Mouse (Mus musculus) left cerebral cortex, postnatal 36 days (tissue): ENCODE results near the gene P3h3. TPM values are rescaled to one million over a fixed set of nuclear protein-coding genes. Genes with fewer than 3 reads are reported as not detected.
A peak's percentile ranks its signal among the peaks of the same experiment; 100 is the strongest.
"Not testable (repeated sequence)": the region's sequence is repeated elsewhere in the genome, so short reads cannot be mapped to it uniquely, and the experiment has no call there.

Experiments
- DNase-seq, 2 experiments: peaks; one replicate each; pipeline ENCODE4 v3.0.0; 2021 to 2022; ENCODE audit warnings: low spot score in 2 of 2, mixed read lengths in 1 of 2
- intact Hi-C: fragments of 180-260 bp; cut with DNase I; formaldehyde crosslinking; loops from one replicate; pipeline ENCODE4 v1.15.1; 2025
- total RNA-seq, 2 experiments: library from RNA; stranded (reverse); gene quantifications; 2 replicates each; pipeline ENCODE4 v1.2.3; 2021

Gene P3h3
- total RNA-seq, 2 experiments from 2014 or later, result 12.6 to 37.2 TPM

DNA sequence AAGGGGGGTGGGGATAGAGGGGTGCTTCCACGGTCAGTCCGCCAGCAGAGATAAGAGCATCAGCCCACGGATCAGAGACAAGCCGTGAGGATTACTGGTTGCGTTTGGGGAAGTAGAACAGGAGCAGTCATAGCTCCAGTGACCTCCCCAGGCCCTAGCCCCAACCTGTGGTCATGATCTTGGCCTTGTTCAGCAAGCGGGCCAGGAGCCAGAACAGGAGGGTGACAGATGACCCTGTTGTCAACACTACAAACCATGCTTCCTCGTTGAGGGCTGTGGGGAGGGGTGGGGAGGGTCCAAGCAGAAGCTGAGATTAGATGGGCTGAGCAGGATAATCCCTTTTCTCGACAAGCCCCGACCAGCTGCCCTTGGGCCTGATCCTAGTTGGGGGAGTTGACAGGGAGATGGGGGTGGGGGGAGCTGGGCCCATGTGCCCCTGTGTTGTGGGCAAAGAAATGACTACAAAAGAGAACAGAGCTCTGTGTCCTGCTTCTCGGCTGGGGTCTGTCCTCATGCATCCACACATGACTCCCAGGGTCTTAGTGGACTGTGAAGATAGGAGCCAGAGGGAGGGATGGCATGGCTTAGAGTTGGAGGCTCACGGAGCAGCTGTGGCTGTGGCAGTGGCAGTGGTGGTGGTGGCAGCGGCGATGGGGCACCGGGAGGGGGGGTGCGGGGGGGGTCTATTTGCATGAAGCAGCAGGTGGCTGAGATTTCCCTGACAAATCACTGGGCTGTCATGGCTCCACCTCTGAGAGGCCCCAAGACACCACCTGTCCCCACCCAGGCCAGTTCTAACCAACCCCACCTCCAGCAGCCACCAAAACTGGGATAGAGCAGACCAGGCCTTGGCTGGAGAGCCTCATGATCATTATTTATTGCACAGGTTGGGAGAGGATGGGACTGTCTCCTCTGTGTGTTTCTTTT lies 17.0 kb downstream of the P3h3 start, which contains the start of gene Gnb3:
Gnb3 (minus strand) TSS at position 35 of the 927 bp plus-strand sequence.
- no peak for DNase-seq
- intact Hi-C loops, result no loop called here

DNA sequence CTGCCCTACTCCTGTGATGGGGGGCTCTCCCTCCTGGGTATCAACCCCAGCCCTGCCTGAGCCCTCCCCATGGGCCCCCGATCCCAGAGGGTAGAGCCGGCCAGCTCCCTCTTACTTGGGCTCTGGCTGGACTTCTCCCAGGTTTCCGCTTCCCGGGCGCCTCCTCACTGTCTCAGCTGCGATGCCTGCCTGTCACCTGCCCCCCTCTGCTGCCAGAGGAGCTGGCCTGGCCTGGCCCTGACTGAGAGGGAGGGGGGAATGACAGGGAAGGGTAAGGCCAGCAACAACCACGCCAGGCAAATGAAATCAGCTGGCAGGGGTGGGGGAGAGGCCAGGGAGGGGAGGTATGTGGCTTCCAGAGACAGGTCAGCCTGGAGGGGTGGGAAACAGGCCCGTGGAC lies 17.7 kb downstream of the P3h3 start:
- intact Hi-C loops, result no loop called here

GRCm38 (mm10) chr6:124836411-124836810 lies 21.1 kb downstream of the P3h3 start:
- no peak for DNase-seq
- intact Hi-C loops, result no loop called here

More for the DNA sequence above, 17.7 kb downstream of the P3h3 start:
- no peak for DNase-seq

DNA sequence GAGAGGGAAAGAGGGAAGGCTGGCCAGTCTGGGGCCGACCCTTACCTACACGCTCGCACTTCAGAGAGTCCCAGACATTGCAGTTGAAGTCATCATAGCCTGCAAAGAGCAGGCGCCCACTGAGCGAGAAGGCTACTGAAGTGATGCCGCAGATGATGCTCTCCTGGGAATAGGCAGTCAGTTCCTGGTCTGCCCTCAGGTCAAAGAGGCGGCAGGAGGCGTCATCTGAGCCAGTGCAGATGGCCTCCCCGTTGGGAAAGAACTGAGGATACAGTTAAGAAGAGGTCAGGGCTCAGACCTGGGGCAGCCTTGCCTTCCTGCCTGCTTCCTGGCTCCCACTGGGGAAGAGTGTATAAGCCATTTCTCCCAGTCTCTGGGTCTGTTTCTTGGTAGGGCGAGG lies 22.0 kb downstream of the P3h3 start:
- intact Hi-C loops, result no loop called here
- DNase-seq, result no peak

DNA sequence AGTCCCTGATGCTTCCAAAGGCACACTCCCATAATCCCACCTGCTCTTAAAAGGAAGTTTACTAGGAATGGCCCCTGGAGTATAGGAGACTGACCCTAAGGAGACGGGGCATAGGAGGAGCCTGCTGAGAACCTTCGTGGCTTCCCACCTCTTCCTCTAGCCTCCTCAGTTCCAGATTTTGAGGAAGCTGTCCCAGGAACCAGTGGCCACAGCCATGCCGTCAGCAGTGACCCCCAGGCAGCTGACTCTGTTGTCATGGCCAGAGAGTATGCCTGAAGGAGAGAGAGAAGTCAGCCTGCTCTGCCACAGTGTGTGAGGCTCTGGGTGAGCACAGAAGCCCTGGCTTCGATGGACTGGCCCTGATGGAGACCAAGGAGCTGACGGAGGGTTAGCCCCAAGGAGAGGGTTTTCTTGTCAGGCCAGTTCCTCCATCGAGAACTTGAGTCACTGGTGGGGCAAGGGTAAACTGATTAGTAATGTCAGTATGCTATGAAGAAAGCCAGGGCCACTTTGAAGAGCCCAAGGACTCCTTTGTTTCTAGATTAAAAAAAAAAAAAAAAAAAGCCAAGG lies 23.0 kb downstream of the P3h3 start:
- intact Hi-C loops, result no loop called here
- no peak for DNase-seq

DNA sequence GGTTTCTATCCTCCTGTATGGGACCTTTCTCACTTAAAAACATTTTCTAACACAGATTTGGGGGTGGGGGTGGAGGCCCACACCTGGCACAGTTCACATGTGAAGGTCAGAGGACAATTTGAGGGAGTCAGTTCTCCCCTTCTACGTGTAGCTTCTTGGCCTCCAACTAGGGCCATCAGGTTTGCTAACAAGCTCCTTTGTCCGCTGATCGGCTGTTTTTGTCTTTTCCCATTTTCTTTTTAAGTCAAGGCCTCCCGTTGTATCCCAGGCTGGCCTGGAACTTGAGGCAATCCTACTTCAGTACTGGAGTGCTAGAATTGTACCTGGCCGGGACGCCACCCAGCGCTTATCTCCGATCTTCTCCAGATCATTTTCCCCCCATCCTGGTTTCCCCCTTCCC lies 25.9 kb downstream of the P3h3 start:
- intact Hi-C loops, result no loop called here
- DNase-seq, result no peak

DNA sequence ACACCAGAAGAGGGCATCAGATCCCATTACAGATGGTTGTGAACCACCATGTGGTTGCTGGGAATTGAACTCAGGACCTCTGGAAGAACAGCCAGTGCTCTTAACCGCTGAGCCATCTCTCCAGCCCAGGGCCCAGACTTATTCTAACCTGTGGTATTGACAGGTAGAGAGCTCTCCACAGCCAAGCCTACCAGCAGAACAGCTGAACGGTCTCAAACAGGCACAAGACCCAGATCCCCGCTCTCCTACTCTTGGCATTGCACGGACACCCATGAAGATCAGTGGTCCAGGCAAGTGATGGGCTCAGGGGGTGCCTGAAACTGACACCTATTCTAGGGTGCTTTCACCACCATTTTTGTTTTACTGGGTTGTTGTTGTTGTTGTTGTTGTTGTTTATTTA lies 26.4 kb downstream of the P3h3 start:
- DNase-seq, intact Hi-C loops: not testable (repeated sequence)

DNA sequence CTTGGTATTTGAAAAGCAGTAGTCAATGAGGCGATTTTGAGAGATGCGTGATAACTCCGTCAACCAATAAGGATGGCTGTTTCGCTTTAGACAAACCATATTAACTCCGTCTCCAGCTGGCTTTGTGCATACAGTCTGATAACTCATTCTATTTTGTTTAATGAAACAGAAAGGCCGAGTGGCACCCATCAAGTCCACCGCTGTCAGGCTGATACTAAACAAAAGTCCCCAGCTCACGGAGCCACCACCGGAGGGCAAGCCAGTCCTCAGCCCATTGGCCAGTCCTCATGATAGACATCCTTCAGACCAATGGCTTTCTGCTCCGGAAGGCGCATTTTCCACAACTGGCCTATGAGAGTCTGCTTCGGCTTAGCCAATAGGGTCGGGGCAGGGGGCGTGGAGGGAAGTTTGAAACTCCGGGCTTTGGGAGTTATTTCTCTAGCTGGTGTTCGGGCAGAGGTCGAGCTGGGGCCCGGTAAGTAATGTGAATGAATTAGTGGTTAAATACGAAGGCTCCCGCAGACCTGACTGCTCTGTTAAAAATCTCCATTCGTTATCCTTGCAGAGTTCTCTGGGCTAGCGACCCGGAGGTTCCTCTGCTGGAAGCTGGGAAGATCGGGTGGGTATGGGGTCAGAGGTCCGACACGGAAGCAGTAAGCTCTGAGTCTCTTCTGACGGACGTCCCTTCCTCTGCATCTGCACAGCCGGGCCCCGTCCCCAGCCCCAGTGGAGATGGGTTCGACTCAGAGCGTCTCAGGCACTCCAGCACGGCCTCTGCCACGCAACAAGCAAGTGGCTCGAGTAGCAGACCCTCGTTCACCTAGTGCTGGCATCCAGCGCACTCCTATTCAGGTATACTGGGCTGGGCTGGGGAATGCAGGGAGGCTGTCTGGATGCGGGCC lies 27.5 kb downstream of the P3h3 start:
- peak; percentile 90 to 92 for DNase-seq
- intact Hi-C loops, result no loop called here

- peak; percentile 99 for DNase-seq
- intact Hi-C loops, result no loop called here
These were observed 28.4 kb downstream of the P3h3 start, which contains the start of the genes Usp5 and Cdca3 for GRCm38 (mm10) chr6:124828868-124829798. Gene Usp5, minus strand, starts transcription at chr6:124829484. Gene Cdca3, plus strand, starts transcription at chr6:124829547.

- DNase-seq, result no peak
- intact Hi-C loops, result no loop called here
These were observed 29.4 kb downstream of the P3h3 start for GRCm38 (mm10) chr6:124828101-124828592.

DNA sequence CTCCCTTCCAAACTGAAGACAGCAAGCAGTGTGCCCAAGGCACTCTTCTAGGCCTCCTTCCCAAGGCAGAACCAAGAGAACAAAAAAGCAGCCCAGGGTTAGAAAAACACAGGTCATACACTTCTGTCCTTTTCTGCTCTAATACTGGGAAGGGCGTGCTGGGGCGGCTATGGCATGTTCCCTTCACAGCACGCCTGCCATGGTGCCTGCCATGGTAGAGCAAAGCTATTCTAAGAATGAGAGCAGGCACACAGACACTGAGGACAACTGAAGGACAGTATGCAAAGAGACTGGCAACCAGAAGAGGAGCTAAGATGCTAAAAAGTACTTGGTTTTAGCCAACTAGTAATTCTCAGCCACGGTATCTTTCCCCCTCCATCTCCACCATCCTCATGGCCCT lies 35.5 kb downstream of the P3h3 start:
- DNase-seq, result no peak
- intact Hi-C loops, result no loop called here

- intact Hi-C loops, result no loop called here
- no peak for DNase-seq
These were observed 36.7 kb downstream of the P3h3 start for GRCm38 (mm10) chr6:124820891-124821290.

DNA sequence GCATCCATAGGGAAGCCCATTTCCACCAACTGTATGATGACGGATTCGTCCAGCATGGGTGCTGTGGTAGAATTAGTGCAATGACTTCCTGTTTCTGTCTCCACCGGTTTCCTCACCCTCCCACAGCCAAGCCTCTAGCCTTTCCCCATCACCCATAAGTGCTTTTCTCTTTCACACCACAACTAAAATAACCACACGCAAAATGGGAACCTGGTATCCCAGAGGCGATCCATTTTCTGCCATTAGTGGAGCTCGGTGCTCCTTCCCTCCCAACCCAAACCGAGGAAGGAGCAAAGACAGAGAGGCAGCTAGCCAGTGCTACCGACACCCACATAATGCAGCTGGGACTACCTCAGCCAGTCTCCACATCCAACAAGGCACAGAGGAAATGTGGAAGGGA lies 39.6 kb downstream of the P3h3 start:
- intact Hi-C loops, result no loop called here
- DNase-seq, result peak in 1 of 2 experiments; percentile 38

DNA sequence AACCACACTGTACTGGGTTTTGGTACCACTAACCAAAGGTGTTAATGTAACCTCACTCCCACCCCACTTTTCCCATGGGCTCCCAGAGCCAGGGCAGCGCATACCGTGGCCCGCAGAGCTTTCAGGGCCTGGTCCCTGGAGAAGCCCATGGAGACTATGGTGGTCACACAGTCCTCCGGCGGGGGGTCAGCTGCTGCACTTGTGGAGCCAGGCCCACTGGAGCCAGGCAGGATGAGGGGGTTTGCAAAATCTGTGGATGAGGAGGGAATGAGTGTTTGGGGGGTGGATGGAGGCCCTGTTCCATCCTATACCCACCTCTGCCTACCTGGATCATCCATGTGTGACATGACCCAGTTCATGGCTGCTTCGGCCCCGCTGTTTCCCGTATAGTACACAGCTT lies 40.0 kb downstream of the P3h3 start:
- DNase-seq, result no peak
- intact Hi-C loops, result no loop called here

DNA sequence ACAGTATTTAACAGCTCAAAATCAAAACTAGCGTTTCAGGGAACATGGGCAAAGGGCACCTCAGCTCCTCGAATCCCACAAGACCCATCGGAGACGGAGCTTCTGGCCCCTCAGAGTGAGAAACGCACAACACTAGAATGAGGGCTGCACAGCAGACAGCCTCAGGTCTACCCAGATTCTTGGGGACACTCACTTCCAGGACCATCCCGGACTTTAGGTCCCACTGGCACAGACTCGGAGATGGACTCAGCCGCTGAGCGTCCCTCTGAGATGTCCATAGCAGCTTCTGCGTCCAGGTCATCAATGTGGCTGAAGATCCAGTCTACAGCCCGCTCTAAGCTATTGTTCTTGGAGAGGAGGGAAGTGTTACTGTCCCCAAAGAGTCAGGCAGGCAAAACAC lies 40.4 kb downstream of the P3h3 start:
- intact Hi-C loops, result no loop called here
- DNase-seq, result no peak

DNA sequence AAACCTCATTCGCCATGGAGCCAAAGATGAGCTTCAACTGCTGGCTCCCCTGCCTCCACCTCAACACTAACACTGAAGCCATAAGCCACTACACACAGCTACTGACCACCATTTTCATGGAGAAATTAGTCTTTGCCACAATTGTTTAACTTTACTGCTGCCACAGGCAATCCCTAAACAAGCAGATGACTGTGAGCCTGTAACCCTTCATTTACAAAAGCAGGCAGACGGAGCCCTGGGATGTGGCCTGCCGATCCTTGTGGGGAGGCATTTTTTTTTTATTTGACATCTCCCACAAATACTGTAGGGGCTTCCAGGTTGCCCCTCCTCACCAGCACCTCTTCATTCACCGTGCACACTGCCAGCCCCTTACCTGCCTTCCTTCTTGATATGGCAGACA lies 40.9 kb downstream of the P3h3 start:
- DNase-seq, result no peak
- intact Hi-C loops, result no loop called here

GRCm38 (mm10) chr6:124814858-124815774 lies 42.4 kb downstream of the P3h3 start:
- intact Hi-C loops, result no loop called here
- no peak for DNase-seq

DNA sequence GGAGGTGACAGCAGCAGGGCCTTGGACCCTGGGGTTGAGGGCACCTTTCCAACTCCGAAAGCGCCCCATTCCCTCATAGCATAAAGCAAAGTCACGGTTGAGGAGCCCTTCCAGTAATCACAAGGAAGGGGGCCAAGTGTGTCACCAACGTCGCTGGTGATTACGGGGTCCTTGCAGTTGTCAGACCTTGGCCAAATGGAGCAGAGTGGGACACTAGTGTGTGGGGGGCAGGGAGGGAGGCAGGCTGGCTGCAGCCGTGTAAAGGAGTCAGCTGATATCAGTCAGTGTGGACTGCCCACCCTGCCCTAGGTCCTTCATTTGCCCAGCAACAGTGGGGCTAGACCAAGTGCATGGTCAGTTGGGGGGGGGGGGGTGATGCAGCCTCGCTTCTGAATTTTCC lies 43.1 kb downstream of the P3h3 start:
- intact Hi-C loops, result no loop called here
- no peak for DNase-seq
